Mouse (Mus musculus) adrenal gland, postnatal 25 days (tissue): ENCODE measurements at regions not wholly inside any gene's neighbourhood (a gene's known extent, or its start where the extent isn't known, plus 50 kb on each side); places are given as distances from the start of the nearest gene placed in this dataset.

Experiments used
- DNase-seq: peaks from one replicate; pipeline ENCODE4 v3.0.0; 2021; ENCODE audit warnings: mixed read lengths

- DNase-seq: no peak
These were observed 189.5 kb downstream of the Zfp462 start for GRCm38 (mm10) chr4:55134339-55134738.

- DNase-seq: no peak
These were observed 189.9 kb downstream of the Zfp462 start for GRCm38 (mm10) chr4:55134791-55135190.

DNA sequence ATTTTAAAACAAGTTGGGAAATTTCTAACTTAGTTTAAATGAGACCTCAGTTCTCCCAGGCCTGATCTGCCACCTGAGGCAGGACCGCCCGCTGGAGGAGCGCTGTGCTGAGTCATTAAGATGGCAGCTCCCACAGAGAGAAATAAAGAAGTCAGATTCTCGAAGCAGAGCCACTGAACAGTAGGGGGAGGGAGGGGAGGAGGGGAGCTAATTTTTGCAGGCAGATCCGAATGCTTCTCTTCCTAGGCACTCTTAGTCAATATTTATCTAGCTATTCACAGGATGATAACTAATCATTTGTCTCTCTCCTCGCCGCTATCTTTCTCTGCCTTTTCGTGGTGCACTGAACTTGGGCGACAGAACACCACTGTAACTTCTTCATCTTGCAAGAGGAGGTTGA is 191.4 kb downstream of the Zfp462 start:
- no peak for DNase-seq

- DNase-seq: no peak
These were observed 193.0 kb downstream of the Zfp462 start for GRCm38 (mm10) chr4:55137781-55138394.

GRCm38 (mm10) chr4:55141317-55141716 is 196.5 kb downstream of the Zfp462 start:
- no peak for DNase-seq

- no peak for DNase-seq
These were observed 197.3 kb downstream of the Zfp462 start for GRCm38 (mm10) chr4:55141923-55142732.

DNA sequence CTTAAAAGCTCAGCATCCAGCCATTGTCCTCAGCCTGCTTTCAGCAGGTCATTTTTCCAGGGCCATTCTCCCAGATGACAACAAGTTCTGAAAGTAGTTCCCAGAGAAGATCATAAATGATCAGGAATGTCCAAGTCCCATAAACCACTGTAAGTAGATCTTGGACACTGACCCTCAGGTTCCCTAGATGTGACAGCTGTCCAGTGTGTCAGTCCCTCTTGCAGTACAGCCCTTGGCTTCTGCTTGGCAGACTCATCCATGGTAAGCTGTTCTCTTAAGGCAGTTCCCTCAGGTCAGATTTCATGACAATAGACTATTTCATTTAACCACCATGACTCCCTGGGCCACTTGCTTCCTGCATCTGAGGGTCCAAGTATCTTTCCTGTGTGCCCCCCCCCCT is 198.6 kb downstream of the Zfp462 start:
- DNase-seq: no peak

DNA sequence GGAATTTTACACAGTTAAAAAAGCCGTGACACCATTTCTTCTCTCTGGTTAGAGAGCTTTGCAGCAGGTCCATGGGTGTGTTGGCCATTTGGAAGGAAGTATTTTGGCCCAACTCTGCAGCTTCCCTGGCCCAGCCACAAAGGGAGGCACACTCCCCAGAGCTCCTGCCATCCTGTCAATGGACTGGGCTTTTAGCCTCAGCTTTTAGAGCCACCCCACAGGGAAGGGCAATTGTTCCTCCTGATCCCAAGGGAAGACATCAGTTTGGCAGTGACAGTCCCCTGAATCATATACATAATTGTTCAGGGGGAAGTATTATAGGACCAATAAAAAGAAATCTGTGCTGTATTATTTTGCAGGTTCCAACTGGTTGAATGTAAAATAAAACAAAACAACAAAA is 200.1 kb downstream of the Zfp462 start:
- DNase-seq: no peak

- DNase-seq: no peak
These were observed 201.1 kb downstream of the Zfp462 start for GRCm38 (mm10) chr4:55145968-55146367.

- no peak for DNase-seq
These were observed 201.5 kb upstream of the Rad23b start for GRCm38 (mm10) chr4:55148380-55148779.

- no peak for DNase-seq
These were observed 195.3 kb upstream of the Rad23b start for GRCm38 (mm10) chr4:55154556-55154955.

GRCm38 (mm10) chr4:55158166-55158739 is 191.6 kb upstream of the Rad23b start:
- DNase-seq: no peak

DNA sequence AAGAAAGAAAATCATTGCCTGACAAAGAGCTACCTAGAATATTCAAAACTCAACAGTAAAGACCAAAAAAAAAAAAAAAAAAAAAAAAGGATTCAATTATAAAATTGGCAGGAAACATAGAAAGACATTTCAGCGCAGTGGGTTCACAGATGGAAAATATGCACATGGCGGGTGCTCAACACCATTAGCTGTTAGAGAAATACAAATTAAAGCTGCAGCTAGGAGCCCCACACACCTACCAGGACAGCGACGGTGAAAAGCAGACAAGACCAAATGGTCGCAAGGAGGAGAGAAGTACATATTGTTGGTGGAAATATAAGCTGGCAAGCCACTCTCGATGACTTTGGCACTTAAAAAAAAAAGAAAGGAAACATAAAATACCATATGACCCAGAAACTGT is 183.6 kb upstream of the Rad23b start:
- no peak for DNase-seq

GRCm38 (mm10) chr4:55169063-55169462 is 180.8 kb upstream of the Rad23b start:
- DNase-seq: no peak

- no peak for DNase-seq
These were observed 177.4 kb upstream of the Rad23b start for GRCm38 (mm10) chr4:55172334-55172891.

- no peak for DNase-seq
These were observed 173.8 kb upstream of the Rad23b start for GRCm38 (mm10) chr4:55176026-55176425.

DNA sequence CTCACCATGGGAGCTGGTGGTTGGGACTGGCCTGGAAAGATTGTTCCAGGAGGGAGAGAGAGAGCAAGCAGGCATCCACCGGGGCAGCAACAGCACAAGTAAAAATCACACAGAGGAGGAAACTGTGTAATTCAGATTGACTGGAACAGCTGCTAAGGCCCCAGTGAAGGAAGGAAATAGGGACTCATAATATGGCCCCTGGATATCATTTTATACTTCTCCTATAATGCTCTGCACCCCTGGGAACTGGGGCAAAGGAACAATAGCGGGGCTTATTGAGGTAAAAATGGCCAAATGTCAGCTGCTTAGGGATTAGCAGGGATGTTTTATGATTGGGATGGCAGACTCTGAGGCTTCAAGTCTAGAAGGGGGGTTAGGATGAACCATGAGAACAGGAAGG is 170.4 kb upstream of the Rad23b start:
- no peak for DNase-seq

DNA sequence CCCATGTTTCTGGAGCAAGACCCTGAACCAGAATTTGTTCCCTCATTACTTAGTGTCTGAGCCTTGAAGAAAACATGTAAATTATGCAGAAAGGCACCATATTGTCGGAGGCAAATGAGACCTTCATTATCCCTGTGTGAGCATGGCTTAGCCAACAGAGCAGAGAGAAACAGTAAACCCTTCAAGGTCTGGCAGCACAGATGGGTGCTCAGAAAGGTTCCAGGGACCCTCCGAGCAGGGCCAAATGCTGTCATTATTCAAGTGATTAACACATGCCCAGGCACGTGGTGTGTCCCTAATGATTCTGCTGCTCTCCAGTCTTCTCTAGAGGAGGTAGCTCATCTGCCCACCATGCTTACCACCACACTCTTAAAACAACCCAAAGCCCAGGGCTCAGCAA is 166.3 kb upstream of the Rad23b start:
- no peak for DNase-seq

GRCm38 (mm10) chr4:55188716-55189115 is 161.1 kb upstream of the Rad23b start:
- no peak for DNase-seq

GRCm38 (mm10) chr4:55190586-55190985 is 159.3 kb upstream of the Rad23b start:
- DNase-seq: no peak

- no peak for DNase-seq
These were observed 155.8 kb upstream of the Rad23b start for GRCm38 (mm10) chr4:55194061-55194460.

DNA sequence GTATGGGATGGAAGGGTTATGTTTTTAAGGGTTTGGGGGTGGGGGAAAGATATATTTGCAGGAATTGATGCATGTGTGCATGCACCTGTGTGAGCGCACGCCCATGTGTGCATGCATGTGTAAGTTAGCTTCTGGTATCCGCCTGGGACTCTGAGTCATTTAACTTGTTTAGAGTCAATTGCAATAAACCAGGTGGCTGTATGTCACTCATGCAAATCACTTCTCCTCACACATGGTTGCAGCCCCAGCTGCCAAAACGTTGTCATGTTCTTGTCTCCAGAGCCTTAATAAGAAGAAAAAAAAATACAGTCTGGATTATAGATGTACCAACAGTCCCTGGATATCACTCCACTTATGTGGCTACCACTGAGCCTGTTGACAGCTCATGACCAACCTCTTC is 155.3 kb upstream of the Rad23b start:
- no peak for DNase-seq
